Mouse (Mus musculus): ENCODE measurements around the gene Olfr1018.

DNA sequence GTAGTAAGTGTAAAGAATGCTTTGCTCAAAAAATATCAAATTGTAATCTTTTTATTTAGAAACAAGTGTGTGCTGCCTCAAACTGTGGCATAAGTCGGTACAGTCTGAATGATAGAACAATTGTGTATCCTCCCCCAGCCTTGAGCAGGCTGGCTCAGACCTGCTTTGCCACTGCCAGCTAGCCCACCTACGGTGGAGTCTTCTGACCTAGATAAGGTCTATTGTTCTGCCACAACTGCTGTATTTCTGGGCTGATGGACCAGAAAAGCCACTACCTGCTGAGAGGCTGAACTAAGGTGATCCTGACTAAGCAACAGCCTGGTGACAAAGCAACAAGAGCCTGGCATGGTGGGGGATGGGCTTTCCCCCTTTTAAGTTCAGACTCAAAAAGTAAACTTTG lies 25.9 kb upstream of the Olfr1018 start:
- TF ChIP-seq MAFK (IDR thresholded peaks at IDR 0.05; ENCODE audit: insufficient read depth, low read depth, low read length) (no peak), ZC3H11A (IDR thresholded peaks at IDR 0.05; ENCODE audit: borderline replicate concordance, low read depth, low read length) (no peak), CHD2 (IDR thresholded peaks at IDR 0.05; ENCODE audit: low read depth, low read length) (no peak)
